Mouse (Mus musculus): ENCODE data around the gene Sh3bp5. TPM values are rescaled to one million over a fixed set of nuclear protein-coding genes. Genes with fewer than 3 reads are reported as not detected.

Gene Sh3bp5
- polyA plus RNA-seq, 1 experiment from 2014 or later: 155 TPM

- 0 out of 2 replicates have a peak overlapping the region, but pooled peaks have one; percentile 19 for H3K27ac ChIP-seq (ENCODE audit: low read depth, low read length)
- H3K27me3 ChIP-seq (replicated peaks; ENCODE audit: control insufficient read depth, insufficient read depth, low read length): no peaks in the 10 kb centered on the region
- H3K9ac ChIP-seq (ENCODE audit: low read depth, low read length): no peak overlapping the region
- H3K4me1 ChIP-seq (ENCODE audit: control insufficient read depth, insufficient read depth, low read depth, low read length): 0 out of 2 replicates have a peak, but pooled peaks cover 3% of the 10 kb centered on the region
- no peak overlapping the region for H3K4me3 ChIP-seq (ENCODE audit: low read length)
- ATAC-seq: peak; percentile 45; the same call in 1 of the 2 replicates
- H3K36me3 ChIP-seq (ENCODE audit: control insufficient read depth, insufficient read depth, low read length): peaks cover 11% of the 10 kb centered on the region
- no peaks in the 10 kb centered on the region; the same call in 1 of the 2 replicates for H3K9me3 ChIP-seq (ENCODE audit: control insufficient read depth, low read length)
- no peak overlapping the region for H3K4me2 ChIP-seq (ENCODE audit: low read length)
- WGBS: 53% methylated on average over 11 of the region's 11 CpGs
Observed at GRCm38 (mm10) chr14:31422961-31423791, 12.7 kb downstream of the Sh3bp5 start.

GRCm38 (mm10) chr14:31422395-31422794 is 13.5 kb downstream of the Sh3bp5 start:
- WGBS: 91% methylated on average over 5 of the region's 5 CpGs
- no peaks in the 10 kb centered on the region for H3K27me3 ChIP-seq (replicated peaks; ENCODE audit: control insufficient read depth, insufficient read depth, low read length)
- H3K4me1 ChIP-seq (ENCODE audit: control insufficient read depth, insufficient read depth, low read depth, low read length): 0 out of 2 replicates have a peak, but pooled peaks cover 3% of the 10 kb centered on the region
- no peak overlapping the region for H3K4me3 ChIP-seq (ENCODE audit: low read length)
- no peak overlapping the region for H3K4me2 ChIP-seq (ENCODE audit: low read length)
- no peak for ATAC-seq
- no peaks in the 10 kb centered on the region; the same call in 1 of the 2 replicates for H3K9me3 ChIP-seq (ENCODE audit: control insufficient read depth, low read length)
- H3K36me3 ChIP-seq (ENCODE audit: control insufficient read depth, insufficient read depth, low read length): peaks cover 7% of the 10 kb centered on the region
- H3K9ac ChIP-seq (ENCODE audit: low read depth, low read length): no peak overlapping the region
- no peak overlapping the region for H3K27ac ChIP-seq (ENCODE audit: low read depth, low read length)

- no peak for ATAC-seq
- Histone ChIP-seq H3K27me3 (replicated peaks; ENCODE audit: control insufficient read depth, insufficient read depth, low read length) (no peaks in the 10 kb centered on the region), H3K36me3 (ENCODE audit: control insufficient read depth, insufficient read depth, low read length) (peaks cover 4% of the 10 kb centered on the region; the same call in 1 of the 2 replicates), H3K4me3 (ENCODE audit: low read length) (no peak overlapping the region), H3K27ac (ENCODE audit: low read depth, low read length) (no peak overlapping the region), H3K9ac (ENCODE audit: low read depth, low read length) (no peak overlapping the region), H3K4me2 (ENCODE audit: low read length) (no peak overlapping the region), H3K9me3 (ENCODE audit: control insufficient read depth, low read length) (no peaks in the 10 kb centered on the region; the same call in 1 of the 2 replicates), H3K4me1 (ENCODE audit: control insufficient read depth, insufficient read depth, low read depth, low read length) (0 out of 2 replicates have a peak, but pooled peaks cover 3% of the 10 kb centered on the region)
- 81% methylated on average over 18 of the region's 18 CpGs for whole genome bisulfite sequencing
Observed at GRCm38 (mm10) chr14:31421509-31422295, 14.2 kb downstream of the Sh3bp5 start.

GRCm38 (mm10) chr14:31420985-31421384 is 14.9 kb downstream of the Sh3bp5 start:
- Histone ChIP-seq H3K36me3 (ENCODE audit: control insufficient read depth, insufficient read depth, low read length) (peaks cover 4% of the 10 kb centered on the region; the same call in 1 of the 2 replicates), H3K9ac (ENCODE audit: low read depth, low read length) (no peak overlapping the region), H3K27me3 (replicated peaks; ENCODE audit: control insufficient read depth, insufficient read depth, low read length) (no peaks in the 10 kb centered on the region), H3K4me2 (ENCODE audit: low read length) (no peak overlapping the region), H3K27ac (ENCODE audit: low read depth, low read length) (no peak overlapping the region), H3K9me3 (ENCODE audit: control insufficient read depth, low read length) (no peaks in the 10 kb centered on the region; the same call in 1 of the 2 replicates), H3K4me3 (ENCODE audit: low read length) (no peak overlapping the region), H3K4me1 (ENCODE audit: control insufficient read depth, insufficient read depth, low read depth, low read length) (0 out of 2 replicates have a peak, but pooled peaks cover 3% of the 10 kb centered on the region)
- WGBS: 28% methylated on average over 7 of the region's 7 CpGs
- ATAC-seq: no peak

GRCm38 (mm10) chr14:31420562-31420961 is 15.3 kb downstream of the Sh3bp5 start:
- no peak for ATAC-seq
- Histone ChIP-seq H3K36me3 (ENCODE audit: control insufficient read depth, insufficient read depth, low read length) (no peaks in the 10 kb centered on the region), H3K9ac (ENCODE audit: low read depth, low read length) (no peak overlapping the region), H3K4me2 (ENCODE audit: low read length) (no peak overlapping the region), H3K4me3 (ENCODE audit: low read length) (no peak overlapping the region), H3K9me3 (ENCODE audit: control insufficient read depth, low read length) (no peaks in the 10 kb centered on the region), H3K27me3 (replicated peaks; ENCODE audit: control insufficient read depth, insufficient read depth, low read length) (no peaks in the 10 kb centered on the region), H3K27ac (ENCODE audit: low read depth, low read length) (no peak overlapping the region), H3K4me1 (ENCODE audit: control insufficient read depth, insufficient read depth, low read depth, low read length) (0 out of 2 replicates have a peak, but pooled peaks cover 3% of the 10 kb centered on the region)
- 94% methylated on average over 7 of the region's 7 CpGs for WGBS

GRCm38 (mm10) chr14:31420135-31420534 is 15.7 kb downstream of the Sh3bp5 start:
- Histone ChIP-seq H3K9ac (ENCODE audit: low read depth, low read length) (no peak overlapping the region), H3K36me3 (ENCODE audit: control insufficient read depth, insufficient read depth, low read length) (no peaks in the 10 kb centered on the region), H3K27me3 (replicated peaks; ENCODE audit: control insufficient read depth, insufficient read depth, low read length) (no peaks in the 10 kb centered on the region), H3K4me1 (ENCODE audit: control insufficient read depth, insufficient read depth, low read depth, low read length) (peaks cover 3% of the 10 kb centered on the region; the same call in 1 of the 2 replicates), H3K9me3 (ENCODE audit: control insufficient read depth, low read length) (no peaks in the 10 kb centered on the region), H3K4me2 (ENCODE audit: low read length) (no peak overlapping the region), H3K4me3 (ENCODE audit: low read length) (no peak overlapping the region), H3K27ac (ENCODE audit: low read depth, low read length) (no peak overlapping the region)
- WGBS: 92% methylated on average over 8 of the region's 8 CpGs
- no peak for ATAC-seq

- no peak for ATAC-seq
- H3K4me2 ChIP-seq (ENCODE audit: low read length): no peak overlapping the region
- no peak overlapping the region for H3K4me3 ChIP-seq (ENCODE audit: low read length)
- 35% methylated on average over 4 of the region's 4 CpGs for WGBS
- no peak overlapping the region for H3K27ac ChIP-seq (ENCODE audit: low read depth, low read length)
- H3K9ac ChIP-seq (ENCODE audit: low read depth, low read length): no peak overlapping the region
- no peaks in the 10 kb centered on the region for H3K9me3 ChIP-seq (ENCODE audit: control insufficient read depth, low read length)
- H3K36me3 ChIP-seq (ENCODE audit: control insufficient read depth, insufficient read depth, low read length): no peaks in the 10 kb centered on the region
- H3K4me1 ChIP-seq (ENCODE audit: control insufficient read depth, insufficient read depth, low read depth, low read length): peaks cover 9% of the 10 kb centered on the region
- no peaks in the 10 kb centered on the region for H3K27me3 ChIP-seq (replicated peaks; ENCODE audit: control insufficient read depth, insufficient read depth, low read length)
Observed at GRCm38 (mm10) chr14:31419279-31419678, 16.6 kb downstream of the Sh3bp5 start.

- Histone ChIP-seq H3K4me2 (ENCODE audit: low read length) (no peak overlapping the region), H3K4me1 (ENCODE audit: control insufficient read depth, insufficient read depth, low read depth, low read length) (peaks cover 9% of the 10 kb centered on the region), H3K36me3 (ENCODE audit: control insufficient read depth, insufficient read depth, low read length) (no peaks in the 10 kb centered on the region), H3K9me3 (ENCODE audit: control insufficient read depth, low read length) (no peaks in the 10 kb centered on the region), H3K4me3 (ENCODE audit: low read length) (no peak overlapping the region), H3K9ac (ENCODE audit: low read depth, low read length) (no peak overlapping the region), H3K27me3 (replicated peaks; ENCODE audit: control insufficient read depth, insufficient read depth, low read length) (no peaks in the 10 kb centered on the region), H3K27ac (ENCODE audit: low read depth, low read length) (no peak overlapping the region)
- no peak for ATAC-seq
- WGBS: 80% methylated on average over 16 of the region's 16 CpGs
Observed at GRCm38 (mm10) chr14:31416835-31417549, 18.9 kb downstream of the Sh3bp5 start.
